Mouse (Mus musculus) erythroid progenitor cell, adult 5-6 weeks (primary cell): Measurements from ENCODE around the gene Exd1. TPM values are rescaled to one million over a fixed set of nuclear protein-coding genes. Genes with fewer than 3 reads are reported as not detected.

Experiments used
- ATAC-seq: replicated peaks from 2 replicates; pipeline ENCODE4 v1.8.0; 2016; ENCODE audit warnings: moderate number of reproducible peaks, mild to moderate bottlenecking, moderate TSS enrichment, inconsistent platforms; ENCODE audit not compliant: poor library complexity, low FRiP score, severe bottlenecking
- total RNA-seq, 2 experiments: library from RNA; stranded (forward) in 1 of 2; stranded (reverse) in 1 of 2; fragments of 150-400 nt in 1 of 2; fragments of 186-747, 209-891 nt in 1 of 2; gene quantifications; 2 replicates each; pipeline versions ENCODE4 v1.2.3 to v1.2.4; 2015 to 2017; ENCODE audit warnings: low replicate concordance in 2 of 2

Gene Exd1
- total RNA-seq, 2 experiments from 2014 or later = not detected

- peak; percentile 94 for ATAC-seq
Measured at GRCm38 (mm10) chr2:119477571-119478396, 69.6 kb downstream of the Exd1 start, which contains the start of gene Ino80. Gene Ino80, minus strand, starts transcription at chr2:119477687.

- peak; percentile 55 for ATAC-seq
Measured at GRCm38 (mm10) chr2:119476621-119477391, 70.6 kb downstream of the Exd1 start.

GRCm38 (mm10) chr2:119476166-119476565 is 71.3 kb downstream of the Exd1 start:
- ATAC-seq = no peak

Other genes with a start within 250 kb of the Exd1 start
- not detected in 2 replicates for gene Dll4, start 221.8 kb downstream of the Exd1 start, total RNA-seq (2015; ENCODE audit: low replicate concordance)
- not detected in 2 replicates for gene Dll4, start 221.8 kb downstream of the Exd1 start, total RNA-seq (2017; ENCODE audit: low replicate concordance)
- gene Chac1, start 196.4 kb downstream of the Exd1 start, total RNA-seq (2015; ENCODE audit: low replicate concordance) = 4.3 TPM in 1 of 2 replicates, not detected in the other
- gene Chac1, start 196.4 kb downstream of the Exd1 start, total RNA-seq (2017; ENCODE audit: low replicate concordance) = 0.13 TPM in 1 of 2 replicates, not detected in the other
- gene Ino80, start 69.9 kb downstream of the Exd1 start, total RNA-seq (2015; ENCODE audit: low replicate concordance) = 10.9 and 11.9 TPM in 2 replicates
- gene Ino80, start 69.9 kb downstream of the Exd1 start, total RNA-seq (2017; ENCODE audit: low replicate concordance) = 10.0 and 11.1 TPM in 2 replicates
- gene Chp1, start 70 bp upstream of the Exd1 start, total RNA-seq (2015; ENCODE audit: low replicate concordance) = 76.7 and 89.7 TPM in 2 replicates
- gene Chp1, start 70 bp upstream of the Exd1 start, total RNA-seq (2017; ENCODE audit: low replicate concordance) = 53.0 and 61.0 TPM in 2 replicates
- gene Nusap1, start 70.7 kb upstream of the Exd1 start, total RNA-seq (2015; ENCODE audit: low replicate concordance) = 358 and 360 TPM in 2 replicates
- 406 and 409 TPM in 2 replicates for gene Nusap1, start 70.7 kb upstream of the Exd1 start, total RNA-seq (2017; ENCODE audit: low replicate concordance)
- gene Oip5, start 70.8 kb upstream of the Exd1 start, total RNA-seq (2015; ENCODE audit: low replicate concordance) = 68.1 and 71.7 TPM in 2 replicates
- 32.5 and 94.3 TPM in 2 replicates for gene Oip5, start 70.8 kb upstream of the Exd1 start, total RNA-seq (2017; ENCODE audit: low replicate concordance)
- 8.4 and 9.0 TPM in 2 replicates for gene Ndufaf1, start 115.2 kb upstream of the Exd1 start, total RNA-seq (2015; ENCODE audit: low replicate concordance)
- 5.4 and 6.2 TPM in 2 replicates for gene Ndufaf1, start 115.2 kb upstream of the Exd1 start, total RNA-seq (2017; ENCODE audit: low replicate concordance)
- 33.2 and 42.3 TPM in 2 replicates for gene Rtf1, start 127.4 kb upstream of the Exd1 start, total RNA-seq (2015; ENCODE audit: low replicate concordance)
- gene Rtf1, start 127.4 kb upstream of the Exd1 start, total RNA-seq (2017; ENCODE audit: low replicate concordance) = 19.6 and 23.8 TPM in 2 replicates
- gene Itpka, start 194.7 kb upstream of the Exd1 start, total RNA-seq (2015; ENCODE audit: low replicate concordance) = not detected in 2 replicates
- not detected in 2 replicates for gene Itpka, start 194.7 kb upstream of the Exd1 start, total RNA-seq (2017; ENCODE audit: low replicate concordance)
- not detected in 2 replicates for gene Ltk, start 212.8 kb upstream of the Exd1 start, total RNA-seq (2015; ENCODE audit: low replicate concordance)
- gene Ltk, start 212.8 kb upstream of the Exd1 start, total RNA-seq (2017; ENCODE audit: low replicate concordance) = not detected in 2 replicates
- 0.42 and 2.2 TPM in 2 replicates for gene Rpap1, start 239.9 kb upstream of the Exd1 start, total RNA-seq (2015; ENCODE audit: low replicate concordance)
- gene Rpap1, start 239.9 kb upstream of the Exd1 start, total RNA-seq (2017; ENCODE audit: low replicate concordance) = 2.8 and 3.2 TPM in 2 replicates